Mouse (Mus musculus) ES-E14 (cell line): ENCODE data around the gene Pappa. TPM values are rescaled to one million over a fixed set of nuclear protein-coding genes. Genes with fewer than 3 reads are reported as not detected.

Experiments
- DNase-seq: peaks from one replicate; pipeline ENCODE4 v3.0.0-alpha.2; 2013; ENCODE audit warnings: low read depth, low spot score
- H3K27ac ChIP-seq: 2 replicates; pipeline ENCODE4 v1.5.1; 2012; ENCODE audit warnings: low read depth, mild to moderate bottlenecking, low read length, moderate library complexity, mixed read lengths; ENCODE audit not compliant: poor library complexity, insufficient read depth, severe bottlenecking
- H3K36me3 ChIP-seq: 2 replicates; pipeline ENCODE4 v1.6.1; 2012; ENCODE audit warnings: mild to moderate bottlenecking, low read length, moderate library complexity, mixed read lengths; ENCODE audit not compliant: control insufficient read depth, poor library complexity, insufficient read depth, severe bottlenecking
- H3K4me1 ChIP-seq, 2 experiments: fragments of 150-350 bp in 1 of 2; sonication (generic) in 1 of 2; 2 replicates each; pipeline ENCODE4 v1.6.1; 2012; ENCODE audit warnings: low read length in 2 of 2, mild to moderate bottlenecking in 1 of 2, mixed read lengths in 1 of 2; ENCODE audit not compliant: control insufficient read depth in 2 of 2, insufficient read depth in 2 of 2, poor library complexity in 1 of 2
- H3K4me3 ChIP-seq, 2 experiments: fragments of 150-350 bp in 1 of 2; sonication (generic) in 1 of 2; 2 replicates each; pipeline ENCODE4 v1.5.1; 2012; ENCODE audit warnings: low read length in 2 of 2, low read depth in 1 of 2, mild to moderate bottlenecking in 1 of 2, mixed read lengths in 1 of 2; ENCODE audit not compliant: insufficient read depth in 1 of 2, poor library complexity in 1 of 2, severe bottlenecking in 1 of 2
- H3K9ac ChIP-seq: 2 replicates; pipeline ENCODE4 v1.6.1; 2012; ENCODE audit warnings: low read depth, mild to moderate bottlenecking, low read length, mixed read lengths; ENCODE audit not compliant: poor library complexity, insufficient read depth, severe bottlenecking
- H3K9me3 ChIP-seq: fragments of 150-350 bp; sonication (generic); 2 replicates; pipeline ENCODE4 v1.6.1; 2012; ENCODE audit warnings: low read depth, mild to moderate bottlenecking, low read length; ENCODE audit not compliant: control insufficient read depth, insufficient read depth
- CHD2 ChIP-seq: IDR thresholded peaks from 2 replicates; pipeline ENCODE4 v1.6.1; 2014; ENCODE audit warnings: mild to moderate bottlenecking, low read depth, low read length, inconsistent platforms
- HCFC1 ChIP-seq: IDR thresholded peaks from 2 replicates; pipeline ENCODE4 v1.6.1; 2012; ENCODE audit warnings: low read length, inconsistent platforms, borderline replicate concordance; ENCODE audit not compliant: insufficient read depth
- MAFK ChIP-seq: IDR thresholded peaks from 2 replicates; pipeline ENCODE4 v1.6.1; 2014; ENCODE audit warnings: mild to moderate bottlenecking, low read depth, low read length, inconsistent platforms; ENCODE audit not compliant: insufficient read depth
- ZC3H11A ChIP-seq: IDR thresholded peaks from 2 replicates; pipeline ENCODE4 v1.6.1; 2012; ENCODE audit warnings: low read depth, mild to moderate bottlenecking, inconsistent platforms, low read length, borderline replicate concordance
- ZNF384 ChIP-seq: IDR thresholded peaks from 2 replicates; pipeline ENCODE4 v1.6.1; 2012; ENCODE audit warnings: low read depth, low read length, inconsistent platforms
- in situ Hi-C, 2 experiments: fragments of 600-800 bp; cut with MboI; formaldehyde crosslinking; loops; one replicate each; pipeline ENCODE4 v1.15.1; 2025; ENCODE audit warnings: low sequenced_read_pairs in 2 of 2, inconsistent platforms in 1 of 2; ENCODE audit not compliant: unreplicated experiment in 2 of 2
- total RNA-seq: library from RNA; depleted of rRNA; stranded (reverse); fragments of 300-350 nt; gene quantifications from 2 replicates; pipeline ENCODE4 v1.2.3, GENCODE M21; 2012

Pappa gene
- total RNA-seq, 1 experiment, result 0.98 TPM

DNA sequence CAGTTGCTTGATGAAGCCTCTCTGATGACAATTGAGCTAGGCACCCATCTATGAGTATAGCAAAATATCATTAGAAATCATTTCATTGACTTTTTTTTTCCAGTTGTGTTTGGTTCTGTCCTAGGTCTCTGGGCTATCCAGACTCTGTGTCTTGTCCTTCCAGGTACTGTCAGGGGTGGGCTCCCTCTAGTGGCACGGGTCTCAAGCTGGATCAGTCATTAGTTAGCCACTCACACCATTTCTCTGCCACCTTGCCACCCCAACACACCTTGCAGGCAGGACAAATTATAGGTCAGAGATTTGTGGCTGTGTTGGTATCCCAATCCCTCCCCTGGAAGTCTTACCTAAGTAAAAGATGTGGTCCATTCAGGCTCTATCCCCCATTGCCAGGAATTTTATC, 31.8 kb upstream of the Pappa start:
- Histone ChIP-seq H3K27ac (no peak overlapping the region), H3K36me3 (no peaks in the 10 kb centered on the region), H3K4me1 (no peaks in the 10 kb centered on the region), H3K9ac (no peak overlapping the region), H3K9me3 (no peaks in the 10 kb centered on the region), H3K4me3 (no peak overlapping the region)
- in situ Hi-C loops, result loop anchor here in 1 of 2 experiments (25.0 kb wide), 1 partner anchor 555 kb away; no protein-coding TSS in a partner anchor
- no peak for TF ChIP-seq CHD2
- TF ChIP-seq ZC3H11A, result peak; percentile 25; the same call in 1 of the 2 replicates
- DNase-seq, result peak; percentile 7

DNA sequence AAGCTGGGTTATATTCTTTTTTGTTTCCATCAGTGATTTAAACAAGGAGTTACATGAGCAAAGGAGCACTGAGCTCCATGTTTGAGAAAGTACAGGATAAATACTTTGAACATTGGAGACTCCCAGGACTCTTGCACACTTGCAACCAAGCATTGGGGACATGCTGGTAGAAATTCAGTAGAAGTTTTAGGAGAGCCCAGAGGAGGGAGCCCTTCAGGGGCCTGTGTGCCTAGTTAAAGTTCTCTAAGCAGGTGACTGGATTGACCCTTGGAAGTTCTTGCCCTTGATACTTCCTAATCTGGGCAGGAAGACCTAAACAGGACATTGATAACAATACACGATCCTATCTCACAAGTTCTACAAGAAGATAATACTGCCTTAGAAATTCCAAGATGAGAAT, 3.6 kb upstream of the Pappa start:
- Histone ChIP-seq H3K4me1 (no peaks in the 10 kb centered on the region), H3K9ac (no peak overlapping the region), H3K4me3 (no peak overlapping the region), H3K9me3 (no peaks in the 10 kb centered on the region), H3K36me3 (no peaks in the 10 kb centered on the region), H3K27ac (no peak overlapping the region)
- DNase-seq, result no peak
- in situ Hi-C loops, result no loop called here
- no peak for TF ChIP-seq CHD2
- TF ChIP-seq ZC3H11A, result no peak
- no peak for TF ChIP-seq ZNF384
- no peak for TF ChIP-seq HCFC1
- TF ChIP-seq MAFK, result no peak

DNA sequence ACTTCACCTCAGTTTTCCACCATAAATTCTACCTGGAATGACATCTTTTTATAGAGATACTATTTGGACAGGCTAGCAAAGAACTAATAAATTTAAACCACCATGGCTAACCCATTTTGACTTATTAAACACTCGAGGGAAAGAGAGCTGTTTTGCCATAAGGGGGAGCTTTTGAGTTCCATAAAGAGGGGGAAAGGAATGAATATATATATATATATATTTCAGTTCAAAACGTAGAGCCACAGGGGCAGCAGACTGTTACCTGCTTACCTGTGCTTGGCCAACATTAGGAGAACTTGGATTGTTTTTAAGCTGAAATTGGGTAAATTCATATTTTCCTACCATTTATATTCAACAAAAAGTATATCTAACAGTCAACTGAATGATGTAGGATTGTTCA, 1.1 kb upstream of the Pappa start:
- H3K4me3 ChIP-seq, result no peak overlapping the region
- H3K9ac ChIP-seq, result no peak overlapping the region
- H3K4me1 ChIP-seq, result no peaks in the 10 kb centered on the region
- DNase-seq, result no peak
- H3K27ac ChIP-seq, result no peak overlapping the region
- H3K9me3 ChIP-seq, result no peaks in the 10 kb centered on the region
- in situ Hi-C loops, result no loop called here
- H3K36me3 ChIP-seq, result no peaks in the 10 kb centered on the region
- no peak for TF ChIP-seq CHD2
- TF ChIP-seq MAFK, result no peak
- no peak for TF ChIP-seq ZNF384
- TF ChIP-seq HCFC1, result no peak
- no peak for TF ChIP-seq ZC3H11A

DNA sequence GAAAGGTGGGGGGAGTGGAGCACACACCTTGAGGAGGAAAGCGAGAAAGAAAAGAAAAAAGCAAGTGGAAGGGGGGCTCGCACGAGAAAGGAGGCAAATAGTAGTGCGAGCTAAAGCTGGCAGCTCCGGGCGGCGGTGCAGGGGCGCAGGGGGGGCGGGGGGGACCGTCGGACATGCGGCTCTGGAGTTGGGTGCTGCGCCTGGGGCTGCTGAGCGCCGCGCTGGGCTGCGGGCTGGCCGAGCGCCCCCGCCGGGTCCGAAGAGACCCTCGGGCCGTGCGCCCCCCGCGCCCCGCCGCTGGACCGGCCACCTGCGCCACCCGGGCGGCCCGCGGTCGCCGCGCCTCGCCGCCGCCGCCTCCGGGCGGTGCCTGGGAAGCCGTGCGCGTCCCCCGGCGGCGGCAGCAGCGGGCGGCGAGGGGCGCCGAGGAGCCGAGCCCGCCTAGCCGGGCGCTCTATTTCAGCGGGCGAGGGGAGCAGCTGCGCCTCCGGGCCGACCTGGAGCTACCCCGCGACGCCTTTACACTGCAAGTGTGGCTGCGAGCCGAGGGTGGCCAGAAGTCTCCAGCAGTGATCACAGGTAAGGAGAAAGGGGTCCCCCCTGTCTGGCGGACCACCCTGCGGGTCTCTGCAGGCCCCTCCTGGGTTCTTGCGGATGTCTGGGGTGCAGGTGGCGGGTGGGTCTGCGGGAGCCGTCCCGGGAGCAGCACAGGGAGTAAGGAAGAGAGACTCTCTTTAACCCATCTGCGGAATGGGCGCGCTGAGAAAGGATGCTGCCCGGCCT, 586 bp downstream of the Pappa start:
- Histone ChIP-seq H3K27ac (no peak overlapping the region), H3K9ac (0 out of 2 replicates have a peak overlapping the region, but pooled peaks have one; percentile 32), H3K4me1 (no peaks in the 10 kb centered on the region), H3K4me3 (peak overlapping the region; percentile 54 to 74), H3K9me3 (no peaks in the 10 kb centered on the region), H3K36me3 (no peaks in the 10 kb centered on the region)
- in situ Hi-C loops, result no loop called here
- no peak for DNase-seq
- TF ChIP-seq ZNF384 (no peak), MAFK (no peak), ZC3H11A (no peak), HCFC1 (no peak), CHD2 (no peak)
